Mouse (Mus musculus) c-Kit-negative CD71-positive TER-119-positive erythroid progenitor cells, embryonic 14.5 days (primary cell): Measurements from ENCODE around the gene Helt.
"Not testable (repeated sequence)": the region's sequence is repeated elsewhere in the genome, so short reads cannot be mapped to it uniquely, and the experiment has no call there.

ENCODE experiments used
- DNase-seq: peaks from one replicate; pipeline ENCODE4 v3.0.0-alpha.2; 2013; ENCODE audit warnings: low read depth, low spot score

Helt gene

DNA sequence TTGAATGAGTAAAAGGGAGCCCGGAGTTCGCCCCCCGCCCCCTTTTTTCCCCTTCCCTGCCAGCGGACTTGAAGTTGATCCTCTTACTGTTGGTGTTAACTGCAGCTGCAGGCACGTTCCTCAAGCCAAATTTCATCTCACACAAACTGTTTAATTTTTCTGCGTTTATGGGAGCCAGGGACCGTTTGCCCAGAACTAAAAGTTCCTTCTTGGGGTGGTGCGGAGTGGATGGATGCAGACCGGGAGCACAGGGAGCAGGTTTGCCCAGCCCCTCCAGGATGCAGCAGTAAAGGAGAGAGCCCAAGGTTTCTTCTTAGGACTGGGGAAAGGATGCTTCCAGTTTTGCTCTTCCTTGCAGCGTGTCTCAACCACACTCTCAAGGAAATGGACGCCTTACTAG lies 2.1 kb upstream of the Helt start:
- DNase-seq = no peak

DNA sequence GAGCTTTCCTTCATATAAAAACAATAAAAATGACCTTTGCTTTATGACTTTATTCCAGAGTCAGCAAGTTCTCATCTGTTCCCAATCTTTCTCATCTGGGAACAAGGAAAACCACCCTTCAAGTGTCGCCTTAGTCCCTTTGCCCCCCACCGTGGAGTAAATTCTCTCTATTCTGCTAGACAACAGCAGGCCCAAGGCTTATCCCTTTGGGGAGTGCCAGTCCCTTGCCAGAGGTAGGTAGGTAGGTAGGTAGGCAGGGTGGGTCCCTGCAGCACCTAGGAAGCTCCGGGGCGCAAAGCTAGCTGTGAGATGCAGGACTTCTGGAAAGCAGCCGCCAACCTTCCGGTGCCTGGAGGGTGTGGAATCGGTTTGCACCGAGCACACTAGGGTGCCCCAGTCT lies 1.5 kb upstream of the Helt start:
- no peak for DNase-seq

DNA sequence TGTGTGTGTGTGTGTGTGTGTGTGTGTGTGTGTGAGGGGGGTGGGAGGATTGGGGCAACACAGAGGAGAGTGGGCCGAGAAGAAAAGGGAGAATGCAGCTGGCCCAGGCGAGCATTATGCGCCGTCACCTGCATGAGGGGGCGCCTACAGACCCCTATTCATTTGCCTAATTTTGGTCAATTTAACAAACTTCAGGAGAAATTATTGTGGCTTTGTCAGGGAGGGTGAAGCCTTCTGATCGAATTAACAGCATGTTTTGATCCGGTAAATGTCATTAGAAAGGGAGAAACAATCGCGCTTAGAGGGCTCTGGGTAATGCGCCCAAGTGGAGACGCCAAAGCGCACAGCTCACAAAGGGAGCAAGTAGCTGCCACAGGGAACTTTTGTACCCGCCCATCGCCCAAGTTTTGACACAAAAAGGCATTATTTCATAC lies 647 bp upstream of the Helt start:
- no peak for DNase-seq

DNA sequence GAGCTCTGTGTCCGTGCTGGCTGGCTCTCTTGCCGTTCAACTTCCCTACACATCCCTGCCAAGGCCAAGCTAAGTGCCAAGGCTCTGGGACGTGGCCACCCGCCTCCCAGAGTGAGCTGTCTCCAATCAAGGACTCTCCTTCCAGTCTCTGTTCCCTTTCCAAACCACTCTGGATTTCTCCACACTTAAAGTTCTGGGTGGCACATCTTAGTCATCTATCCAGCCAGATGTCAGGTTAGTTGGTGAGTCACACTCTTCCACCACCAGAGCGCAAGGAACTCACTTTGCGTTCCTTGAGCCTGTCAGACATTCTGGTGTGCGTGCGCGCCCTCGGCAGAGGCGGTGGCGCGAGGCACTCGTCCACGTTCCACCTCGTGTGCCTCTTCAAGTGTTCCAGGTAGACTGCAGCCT lies 725 bp downstream of the Helt start:
- DNase-seq = no peak

DNA sequence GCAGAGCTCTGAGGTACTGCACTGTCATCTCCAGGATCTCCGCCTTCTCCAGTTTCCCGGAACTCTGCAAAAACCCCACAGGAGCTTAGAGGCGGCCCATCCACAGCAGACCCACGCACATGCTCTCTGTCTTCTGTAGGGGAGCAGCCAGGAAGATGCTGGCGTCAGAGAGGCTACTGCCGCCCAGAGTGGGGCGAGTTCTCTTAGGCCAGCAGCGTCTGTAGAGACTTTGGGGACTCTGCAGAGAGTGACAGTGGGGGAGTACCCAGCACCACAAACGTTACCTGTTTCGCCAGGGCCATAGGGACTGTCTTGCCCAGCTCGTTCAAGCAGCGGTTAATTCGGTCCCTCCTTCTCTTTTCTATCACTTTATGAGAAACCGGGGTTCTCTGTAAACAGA lies 1.3 kb downstream of the Helt start:
- no peak for DNase-seq

DNA sequence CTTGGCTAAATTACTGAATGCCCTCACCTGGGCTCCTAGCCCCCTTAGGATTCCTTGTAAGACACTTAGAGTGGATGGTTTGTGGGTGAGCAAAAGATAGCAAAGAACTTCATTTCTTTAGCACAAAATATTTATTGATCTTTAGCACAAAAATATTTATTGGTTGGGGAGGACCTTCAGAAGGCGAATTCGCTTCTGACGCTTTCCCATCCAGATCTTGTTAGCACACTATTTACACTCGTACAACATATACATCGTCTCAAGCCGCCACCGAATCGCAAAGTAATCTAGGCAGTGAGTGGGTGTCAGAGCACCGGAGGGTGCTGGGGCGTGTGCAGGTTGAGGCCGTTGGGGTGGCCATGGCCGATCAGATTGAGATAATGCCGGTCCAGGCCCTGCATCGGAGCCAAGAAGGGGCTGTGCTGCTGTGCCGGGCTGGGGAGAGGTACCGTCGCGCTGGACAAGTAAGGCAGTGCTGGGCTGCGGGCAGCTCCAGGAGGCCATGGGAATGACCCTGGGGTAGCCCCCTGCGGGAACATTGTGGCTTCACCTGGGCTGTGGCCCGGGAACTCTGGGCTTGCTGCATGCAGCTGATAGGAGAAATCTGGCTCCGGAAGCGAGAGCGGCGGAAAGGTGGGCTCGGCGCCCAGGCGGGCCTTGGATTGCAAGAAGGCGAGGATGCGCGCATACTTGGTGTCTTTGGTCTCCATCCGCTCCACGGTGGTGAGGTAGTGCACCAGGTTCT lies 2.4 kb downstream of the Helt start:
- DNase-seq = no peak

DNA sequence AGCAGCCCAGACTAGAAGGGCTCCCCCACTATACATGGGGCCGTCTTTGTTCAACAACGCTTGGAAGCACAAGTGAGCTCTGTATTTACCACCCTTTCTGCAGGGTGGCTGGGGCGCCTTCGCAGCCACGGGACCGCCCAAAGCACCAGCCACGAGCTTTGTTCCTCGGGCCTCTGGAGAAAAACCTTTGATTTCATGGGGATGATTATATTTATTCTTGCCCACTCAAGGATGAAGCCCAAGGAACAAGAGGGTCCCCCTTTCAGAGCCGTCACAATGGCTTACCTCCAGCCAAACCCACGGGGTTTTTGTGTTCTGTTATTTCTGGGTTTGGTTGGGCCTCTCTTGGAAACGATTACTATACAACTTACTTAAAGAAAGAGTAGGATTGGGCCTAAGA lies 5.2 kb downstream of the Helt start:
- DNase-seq = no peak

DNA sequence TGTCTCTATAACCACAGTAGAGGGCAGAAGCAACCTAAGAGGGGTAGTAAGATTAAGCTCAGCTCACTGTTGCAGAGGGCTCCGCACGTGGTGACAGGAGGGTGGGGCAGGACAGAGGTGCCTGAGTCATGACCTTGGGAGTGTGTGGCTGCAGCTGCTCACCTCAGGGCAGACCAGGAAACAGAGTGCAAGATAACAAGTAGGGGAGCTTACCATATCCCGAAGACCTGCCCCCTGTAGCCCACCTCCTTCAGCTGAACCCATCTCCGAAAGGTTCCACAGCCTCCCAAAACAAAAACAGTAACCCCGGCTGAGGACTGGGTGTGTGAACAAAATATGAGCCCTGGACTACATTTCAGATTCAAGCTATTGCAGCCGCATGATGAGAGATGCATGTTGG lies 6.5 kb downstream of the Helt start:
- no peak for DNase-seq

DNA sequence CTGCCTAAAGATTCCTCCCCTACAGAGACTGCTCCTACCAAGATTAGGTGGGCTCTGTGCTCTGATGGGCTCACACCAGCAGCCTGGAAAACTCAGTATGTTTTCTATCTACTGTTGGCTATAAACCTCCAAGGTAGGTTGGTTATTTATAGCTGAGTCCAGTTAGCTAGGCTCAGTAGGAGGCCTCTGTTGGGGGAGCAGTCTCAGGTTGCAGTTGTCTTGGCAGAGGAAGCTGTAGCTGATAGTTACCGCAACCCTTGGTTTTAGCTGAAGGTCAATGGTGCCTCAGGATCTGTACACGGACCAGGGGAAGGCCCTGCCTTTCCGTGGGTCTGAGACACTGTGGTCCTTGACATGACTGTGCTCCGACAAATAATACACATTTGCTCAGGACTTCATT lies 8.5 kb downstream of the Helt start:
- no peak for DNase-seq

DNA sequence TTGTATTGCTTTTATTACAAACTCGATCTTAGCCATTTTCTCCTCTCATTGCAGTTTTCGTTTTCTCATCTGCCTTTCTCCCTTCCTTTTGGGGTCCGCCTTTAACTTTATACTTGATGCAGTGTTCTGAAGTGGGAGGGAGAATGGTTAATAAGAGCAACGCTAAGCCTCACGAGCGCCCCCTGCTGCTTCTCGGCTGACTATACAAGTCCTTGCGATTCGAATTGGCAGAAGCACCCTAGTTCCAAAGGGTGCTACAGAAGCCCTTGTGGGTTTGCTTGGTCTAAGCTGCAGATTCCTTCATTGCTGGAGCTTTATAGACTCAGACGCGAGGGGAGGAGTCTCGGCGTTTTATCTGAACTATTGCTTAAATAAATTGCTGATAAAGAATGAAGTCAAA lies 12.9 kb downstream of the Helt start:
- peak; percentile 33 for DNase-seq

DNA sequence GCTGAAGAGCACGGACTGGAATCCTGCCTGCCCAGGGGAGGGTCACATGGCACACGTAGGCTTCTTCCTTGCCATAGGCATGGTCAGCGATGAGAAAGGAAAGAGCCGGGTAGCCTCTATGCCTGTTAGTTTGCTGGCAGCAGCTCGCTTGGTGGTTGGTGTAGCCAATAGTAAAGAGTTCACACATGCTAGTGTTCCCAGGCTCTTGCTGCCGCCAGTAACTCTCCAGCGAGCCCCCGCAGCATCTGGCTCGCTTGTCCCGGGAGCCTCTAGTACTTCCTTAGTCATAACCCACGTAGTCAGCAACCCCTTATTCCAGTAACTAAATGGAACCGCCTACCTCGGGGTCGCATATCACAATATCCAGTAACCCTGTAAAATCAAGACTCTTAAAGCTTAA lies 17.5 kb downstream of the Helt start:
- no peak for DNase-seq

DNA sequence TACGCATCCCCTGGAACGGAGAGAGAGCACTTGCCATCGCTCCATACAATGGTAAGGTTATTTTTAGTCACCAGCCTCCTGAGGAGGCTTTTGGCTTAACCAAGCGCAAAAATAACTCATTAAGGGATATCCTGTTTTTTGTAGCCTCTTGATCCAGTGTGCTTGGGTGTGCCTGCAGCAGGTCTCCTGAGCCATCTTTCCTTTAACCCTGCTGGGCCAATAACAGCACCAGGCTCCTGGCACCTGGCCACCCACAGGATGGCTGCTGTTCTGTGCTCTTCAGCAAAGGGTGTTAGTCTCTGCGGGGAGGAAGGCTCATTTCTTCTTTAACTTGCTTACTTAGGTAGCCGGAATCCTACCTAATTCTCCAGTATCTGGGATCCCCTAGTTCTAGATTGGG lies 23.7 kb downstream of the Helt start:
- DNase-seq = no peak

DNA sequence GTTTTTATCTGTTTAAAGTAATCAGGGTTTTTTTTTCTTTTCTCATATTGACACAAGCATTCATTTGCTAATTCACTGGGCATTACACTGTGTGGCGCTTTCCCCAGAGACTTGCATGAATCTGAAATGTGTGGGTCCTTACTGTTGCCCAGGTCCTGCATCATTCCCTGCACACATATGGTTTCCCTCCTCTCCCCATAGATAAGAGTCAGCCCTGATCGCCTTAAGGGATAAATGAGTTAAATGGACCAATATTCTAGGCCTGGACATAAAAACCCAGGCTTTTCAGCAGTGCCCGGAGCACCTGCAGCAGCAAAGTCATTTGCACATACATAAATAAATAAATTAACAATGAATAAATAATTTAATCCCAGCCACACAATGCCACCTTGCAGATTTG lies 24.3 kb downstream of the Helt start:
- DNase-seq = no peak

DNA sequence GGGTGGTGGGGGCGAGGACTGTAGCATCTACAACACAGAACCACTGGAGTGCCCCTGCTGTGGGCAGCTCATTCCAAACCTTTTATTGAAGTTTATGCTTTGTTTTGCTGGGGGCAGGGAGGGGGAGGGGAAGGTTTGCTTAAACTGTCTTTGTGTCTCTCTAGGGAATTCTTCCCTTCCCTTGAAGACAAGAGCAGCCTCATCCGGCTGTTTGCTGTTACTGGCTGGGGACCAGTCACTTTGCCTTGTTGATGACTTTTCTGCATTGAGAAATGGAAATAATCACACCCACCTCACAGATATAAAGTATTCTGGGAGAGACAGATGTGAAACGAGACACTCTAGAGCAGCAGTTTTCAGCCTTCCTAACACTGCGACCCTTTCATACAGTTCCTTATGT lies 27.7 kb downstream of the Helt start:
- DNase-seq = no peak

DNA sequence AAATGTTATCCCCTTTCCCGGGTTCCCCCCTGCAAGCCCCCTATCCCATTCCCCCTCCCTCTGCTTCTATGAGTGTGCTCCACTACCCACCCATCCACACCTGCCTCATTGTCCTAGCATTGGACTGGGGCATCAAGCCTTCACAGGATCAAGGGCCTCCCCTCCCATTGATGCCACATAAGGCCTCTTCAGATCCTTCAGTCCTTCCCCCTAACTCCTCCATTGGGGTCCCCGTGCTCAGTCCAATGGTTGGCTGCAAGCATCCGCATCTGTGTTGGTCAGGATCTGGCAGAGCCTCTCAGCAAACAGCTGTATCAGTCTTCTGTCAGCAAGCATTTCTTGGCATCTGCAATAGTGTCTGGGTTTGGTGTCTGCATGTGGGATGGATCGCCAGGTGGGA lies 30.3 kb downstream of the Helt start:
- not testable (repeated sequence) for DNase-seq

DNA sequence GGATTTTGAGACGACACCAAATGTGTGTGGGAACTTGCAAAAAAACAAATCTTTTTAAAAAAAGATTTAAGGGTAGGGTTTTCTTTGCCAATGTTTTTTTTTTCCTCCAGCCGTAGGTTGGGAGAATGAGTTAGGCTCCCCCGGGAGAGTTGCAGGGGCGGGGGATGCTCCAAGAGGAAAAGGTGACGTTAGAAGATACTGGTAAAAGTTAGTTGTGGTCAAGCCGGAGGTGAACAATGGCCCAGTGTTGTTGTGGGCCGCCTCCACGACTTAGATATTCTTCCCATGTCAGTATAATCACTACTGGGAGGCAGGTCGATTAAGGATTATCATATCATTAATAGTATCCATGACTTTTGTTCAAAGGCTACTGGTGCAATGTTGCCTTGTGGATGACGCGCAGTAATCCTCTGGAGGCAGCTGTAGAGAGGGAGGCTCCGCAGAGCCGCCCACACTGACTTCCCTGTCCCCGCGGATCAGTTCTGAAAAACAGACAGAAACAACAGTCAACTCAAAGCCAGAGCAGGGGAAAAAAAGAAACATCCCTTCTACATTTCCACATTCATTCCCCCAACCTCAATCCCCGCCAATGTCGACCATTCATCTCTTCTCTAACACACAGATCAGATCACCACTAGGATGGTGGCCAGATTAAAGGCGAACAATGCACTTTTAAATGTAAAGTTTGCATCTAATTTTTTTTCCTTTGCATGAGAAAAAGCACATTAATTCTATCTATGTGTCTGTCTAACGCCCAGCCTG lies 36.4 kb downstream of the Helt start:
- DNase-seq = no peak

DNA sequence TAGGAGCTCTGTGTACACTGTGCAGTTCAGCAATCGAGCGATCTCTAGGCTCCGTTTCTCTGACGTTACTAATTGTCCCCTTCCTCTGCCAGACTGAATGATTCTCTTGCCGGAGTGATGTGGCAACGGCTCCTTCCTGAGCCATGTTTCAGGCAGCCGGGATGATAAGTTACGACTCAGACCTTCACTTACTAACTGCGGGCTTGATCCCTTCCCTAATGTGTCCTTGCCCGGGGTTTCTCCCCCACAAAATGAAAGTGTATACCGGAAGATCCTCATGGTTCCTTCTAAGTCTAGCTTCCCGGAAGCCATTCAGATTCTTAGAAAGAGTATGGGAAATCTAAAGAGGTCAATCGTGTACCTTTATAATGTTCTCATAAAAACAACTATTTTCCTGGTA lies 42.0 kb downstream of the Helt start:
- DNase-seq = no peak

DNA sequence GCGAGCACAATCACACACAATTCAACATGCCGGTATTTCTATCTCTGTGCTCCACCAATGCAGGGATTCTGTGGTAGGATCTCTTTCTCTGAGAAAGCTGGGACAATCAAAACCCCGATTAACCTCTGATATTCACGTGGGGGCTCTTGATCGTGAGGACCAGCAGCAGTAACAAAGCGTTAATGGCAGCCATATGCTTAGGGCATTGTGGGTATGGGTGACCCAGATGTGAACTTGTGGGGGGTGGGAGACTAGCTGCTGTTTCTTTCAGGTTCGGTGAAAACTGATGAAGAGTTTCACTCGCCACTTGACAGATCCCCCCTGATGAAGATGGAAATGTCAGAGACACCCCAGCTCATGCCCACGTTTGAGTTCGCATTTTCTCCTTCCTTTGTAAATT lies 42.9 kb downstream of the Helt start:
- DNase-seq = no peak

DNA sequence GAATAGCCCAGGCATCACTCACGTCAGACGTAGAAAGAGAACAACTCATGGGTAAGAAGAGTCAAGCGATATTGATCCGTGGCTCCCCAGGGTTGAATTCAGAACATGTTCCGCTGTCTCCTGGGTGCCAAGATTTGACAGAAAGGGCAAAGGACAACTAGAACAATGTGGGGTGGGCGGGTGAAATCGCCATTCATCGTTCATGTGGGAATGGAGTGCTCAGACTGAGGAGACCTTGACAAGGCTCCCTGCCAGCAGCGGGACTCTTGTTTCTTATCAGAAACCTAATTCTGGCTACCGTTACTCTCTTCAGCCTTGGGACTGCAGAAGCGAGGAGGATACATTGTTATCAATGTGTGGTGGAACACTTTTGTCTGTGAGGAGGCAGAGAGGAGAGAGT lies 48.1 kb downstream of the Helt start:
- DNase-seq = no peak

DNA sequence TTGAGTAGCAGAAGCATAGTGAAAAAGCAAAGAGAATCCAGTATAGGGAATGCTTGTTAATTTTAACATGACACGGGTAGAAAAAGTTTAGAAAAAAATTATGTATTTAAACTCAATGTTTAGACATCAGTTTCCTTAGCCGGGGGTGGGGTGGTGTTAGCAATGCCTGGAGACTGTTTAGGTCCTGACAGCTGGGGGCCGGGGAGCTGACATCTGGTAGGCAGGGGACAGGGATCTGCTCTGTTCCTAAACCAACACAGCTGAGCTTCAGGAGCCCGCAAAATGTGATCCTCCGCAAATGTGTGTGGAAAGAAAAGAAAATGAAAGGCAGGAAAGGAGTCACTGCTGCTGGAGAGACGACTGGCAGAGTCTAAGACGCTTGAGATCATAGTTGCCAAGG lies 51.5 kb downstream of the Helt start:
- no peak for DNase-seq
